Mouse (Mus musculus) midbrain, embryonic 14.5 days (tissue): ENCODE measurements around the gene Zmynd10. TPM values are rescaled to one million over a fixed set of nuclear protein-coding genes. Genes with fewer than 3 reads are reported as not detected.

ENCODE experiments used
- ATAC-seq: fragments of 200-750 bp; cut with Nextera tagmentation; 2 replicates; pipeline ENCODE4 v1.8.0; 2017; ENCODE audit warnings: moderate number of reproducible peaks, moderate library complexity; ENCODE audit not compliant: low FRiP score, low TSS enrichment
- DNase-seq: peaks from one replicate; pipeline ENCODE4 v3.0.0-alpha.2; 2015
- H3K27ac ChIP-seq: fragments of 300-500 bp; sonication (generic); replicated peaks from 2 replicates; pipeline ENCODE4 v1.5.1; 2014; ENCODE audit warnings: mild to moderate bottlenecking, low read depth, low read length, moderate library complexity
- H3K27me3 ChIP-seq: fragments of 300-500 bp; sonication (generic); 2 replicates; pipeline ENCODE4 v1.6.1; 2014; ENCODE audit warnings: low read length, control low read depth, mixed read lengths; ENCODE audit not compliant: control insufficient read depth, insufficient read depth
- H3K36me3 ChIP-seq: fragments of 300-500 bp; sonication (generic); 2 replicates; pipeline ENCODE4 v1.6.1; 2014; ENCODE audit warnings: low read length, control low read depth; ENCODE audit not compliant: control insufficient read depth, insufficient read depth
- H3K4me1 ChIP-seq: fragments of 300-500 bp; sonication (generic); 2 replicates; pipeline ENCODE4 v1.6.1; 2014; ENCODE audit warnings: mild to moderate bottlenecking, antibody characterized with exemption, low read length, control low read depth; ENCODE audit not compliant: control insufficient read depth, insufficient read depth
- H3K4me2 ChIP-seq: fragments of 300-500 bp; sonication (generic); 2 replicates; pipeline ENCODE4 v1.6.1; 2014; ENCODE audit warnings: mild to moderate bottlenecking, low read length, moderate library complexity
- H3K4me3 ChIP-seq: fragments of 300-500 bp; sonication (generic); replicated peaks from 2 replicates; pipeline ENCODE4 v1.5.1; 2014; ENCODE audit warnings: low read depth, low read length
- H3K9ac ChIP-seq: fragments of 300-500 bp; sonication (generic); replicated peaks from 2 replicates; pipeline ENCODE4 v1.6.1; 2014; ENCODE audit warnings: mild to moderate bottlenecking, low read length, moderate library complexity
- H3K9me3 ChIP-seq: fragments of 300-500 bp; sonication (generic); 2 replicates; pipeline ENCODE4 v1.6.1; 2016; ENCODE audit warnings: low read length, control low read depth, mixed read lengths; ENCODE audit not compliant: control insufficient read depth
- WGBS: fragments of 180-500 bp; shearing (Covaris S2); extraction: QIAGEN DNeasy Blood & Tissue Kit; methylation state at CpG from one replicate; pipeline ENCODE4 v1.1.7; 2014; 5-methylcytosine and 5-hydroxymethylcytosine counted together
- polyA plus RNA-seq: library from polyadenylated mRNA; unstranded; fragments of >200 nt; fragmentation: Nextera tagmentation; extraction: Ambion mirVana; gene quantifications from 2 replicates; pipeline ENCODE4 v1.2.1, GENCODE M21; 2014

The Zmynd10 gene
- polyA plus RNA-seq, 1 experiment from 2014 or later, result 2.5 TPM

DNA sequence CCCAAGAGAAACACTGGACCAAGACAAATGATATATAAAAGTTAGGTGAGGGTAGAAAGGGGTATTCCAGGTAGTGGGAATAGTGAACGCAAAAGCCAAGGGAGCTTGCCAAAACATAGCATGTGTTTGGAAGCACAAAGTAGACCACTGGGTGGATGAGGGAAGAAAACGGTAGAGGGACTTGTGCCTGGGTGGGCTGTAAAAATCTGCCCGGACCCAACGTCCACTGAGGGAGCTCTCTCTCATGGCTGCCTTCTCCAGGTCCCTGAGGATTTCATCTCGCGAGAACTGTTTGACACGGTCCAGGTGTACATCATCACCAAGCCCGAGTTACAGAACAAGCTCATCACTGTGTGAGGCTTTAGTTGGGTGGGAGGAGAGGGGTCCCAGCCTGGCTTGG, 4.4 kb upstream of the Zmynd10 start:
- ATAC-seq (no peak), DNase-seq (no peak)
- peaks cover 25% of the 10 kb centered on the region for H3K4me1 ChIP-seq
- H3K36me3 ChIP-seq, result peaks cover 44% of the 10 kb centered on the region
- no peaks in the 10 kb centered on the region for H3K27me3 ChIP-seq
- H3K9me3 ChIP-seq, result no peaks in the 10 kb centered on the region
- H3K27ac ChIP-seq, result no peak overlapping the region
- peak overlapping the region; percentile 63 for H3K4me3 ChIP-seq
- peak overlapping the region; percentile 92 for H3K4me2 ChIP-seq
- no peak overlapping the region for H3K9ac ChIP-seq
- WGBS, result 50% methylated on average over 8 of the region's 8 CpGs

DNA sequence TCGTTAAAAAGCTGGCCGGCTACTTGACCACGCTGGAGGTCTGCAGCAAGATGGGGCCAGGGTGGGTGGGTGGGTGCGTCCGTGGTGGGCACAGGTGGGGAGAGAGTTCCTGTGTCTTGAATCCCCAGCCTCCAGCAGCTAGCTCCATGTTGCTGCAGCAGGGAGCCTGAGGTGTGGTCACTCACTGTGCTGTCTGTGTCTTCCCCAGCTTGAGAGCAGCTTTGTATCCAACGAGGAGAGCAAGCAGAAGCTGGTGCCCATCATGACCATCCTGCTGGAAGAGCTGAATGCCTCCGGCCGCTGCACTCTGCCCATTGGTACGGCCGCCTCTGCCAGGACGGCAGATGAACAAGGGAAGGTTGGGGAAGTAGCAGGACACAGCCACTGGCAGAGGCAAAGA, 3.8 kb upstream of the Zmynd10 start:
- no peak overlapping the region for H3K9ac ChIP-seq
- no peak overlapping the region for H3K4me3 ChIP-seq

DNA sequence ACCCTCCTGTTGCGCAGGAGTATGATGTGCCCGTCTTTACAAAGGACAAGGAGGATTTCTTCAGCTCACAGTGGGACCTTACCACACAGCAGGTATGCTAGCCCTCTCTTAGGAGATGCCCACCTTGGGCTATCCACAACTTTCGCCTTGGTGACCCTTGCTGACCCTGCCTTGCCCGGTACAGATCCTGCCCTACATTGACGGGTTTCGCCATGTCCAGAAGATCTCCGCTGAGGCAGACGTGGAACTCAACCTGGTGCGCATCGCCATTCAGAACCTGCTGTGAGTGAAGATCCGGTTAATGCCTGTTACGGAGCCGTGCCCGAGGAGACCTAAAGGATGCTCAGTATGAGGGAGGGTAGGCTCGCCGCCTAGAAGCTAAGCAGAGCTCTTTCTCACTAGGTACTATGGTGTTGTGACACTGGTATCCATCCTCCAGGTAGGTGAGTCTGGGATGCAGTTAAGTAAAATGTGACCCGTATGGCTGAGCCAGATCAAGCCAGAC, 2.9 kb upstream of the Zmynd10 start:
- no peak for ATAC-seq
- no peak for DNase-seq
- WGBS, result 95% methylated on average over 17 of the region's 17 CpGs
- Histone ChIP-seq H3K4me2 (no peak overlapping the region), H3K27me3 (no peaks in the 10 kb centered on the region), H3K9me3 (no peaks in the 10 kb centered on the region), H3K27ac (no peak overlapping the region), H3K4me1 (peaks cover 25% of the 10 kb centered on the region), H3K9ac (no peak overlapping the region), H3K36me3 (peaks cover 28% of the 10 kb centered on the region), H3K4me3 (no peak overlapping the region)

More for the DNA sequence above, 3.8 kb upstream of the Zmynd10 start:
- Histone ChIP-seq H3K9me3 (no peaks in the 10 kb centered on the region), H3K4me1 (peaks cover 25% of the 10 kb centered on the region), H3K27me3 (no peaks in the 10 kb centered on the region), H3K27ac (no peak overlapping the region), H3K36me3 (peaks cover 38% of the 10 kb centered on the region), H3K4me2 (no peak overlapping the region)
- no peak for ATAC-seq
- no peak for DNase-seq
- 87% methylated on average over 11 of the region's 11 CpGs for WGBS

DNA sequence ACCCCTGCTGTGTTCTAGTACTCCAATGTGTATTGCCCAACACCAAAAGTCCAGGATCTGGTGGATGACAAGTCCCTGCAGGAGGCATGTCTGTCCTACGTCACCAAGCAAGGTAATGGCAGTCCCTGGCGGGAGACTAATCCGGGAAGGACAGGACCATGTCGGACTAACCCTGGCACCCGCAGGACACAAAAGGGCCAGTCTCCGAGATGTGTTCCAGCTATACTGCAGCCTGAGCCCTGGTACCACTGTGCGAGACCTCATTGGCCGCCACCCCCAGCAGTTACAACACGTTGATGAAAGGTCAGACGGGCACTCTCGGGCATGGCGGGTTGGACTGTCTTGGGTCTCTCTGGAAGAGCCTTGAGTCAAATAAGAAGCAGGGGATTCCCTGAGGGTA, 2.4 kb upstream of the Zmynd10 start:
- no peak overlapping the region for H3K4me3 ChIP-seq
- H3K27ac ChIP-seq, result no peak overlapping the region
- no peak overlapping the region for H3K4me2 ChIP-seq
- H3K36me3 ChIP-seq, result peaks cover 24% of the 10 kb centered on the region
- 92% methylated on average over 12 of the region's 12 CpGs for WGBS
- H3K9me3 ChIP-seq, result no peaks in the 10 kb centered on the region
- H3K27me3 ChIP-seq, result no peaks in the 10 kb centered on the region
- DNase-seq (no peak), ATAC-seq (no peak)
- H3K4me1 ChIP-seq, result peaks cover 25% of the 10 kb centered on the region
- H3K9ac ChIP-seq, result no peak overlapping the region

DNA sequence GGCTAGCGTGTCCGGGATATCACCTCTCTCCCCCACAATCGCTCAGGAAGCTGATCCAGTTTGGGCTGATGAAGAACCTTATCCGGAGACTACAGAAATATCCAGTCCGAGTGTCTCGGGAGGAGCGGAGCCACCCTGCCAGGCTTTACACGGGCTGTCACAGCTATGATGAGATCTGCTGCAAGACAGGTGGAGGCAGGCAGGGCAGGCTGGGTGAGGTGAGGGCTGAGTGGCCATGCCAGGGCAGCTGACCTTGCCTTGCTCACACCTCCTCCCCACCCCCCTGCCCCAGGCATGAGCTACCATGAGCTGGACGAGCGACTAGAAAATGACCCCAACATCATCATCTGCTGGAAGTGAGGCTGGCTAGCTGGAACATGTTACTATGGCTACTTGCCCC, 1.9 kb upstream of the Zmynd10 start:
- DNase-seq (no peak), ATAC-seq (no peak)
- Histone ChIP-seq H3K4me1 (peaks cover 25% of the 10 kb centered on the region), H3K4me2 (no peak overlapping the region), H3K9me3 (no peaks in the 10 kb centered on the region), H3K4me3 (no peak overlapping the region), H3K36me3 (peaks cover 19% of the 10 kb centered on the region), H3K27me3 (peaks cover 2% of the 10 kb centered on the region), H3K9ac (no peak overlapping the region), H3K27ac (no peak overlapping the region)
- 88% methylated on average over 10 of the region's 10 CpGs for WGBS

DNA sequence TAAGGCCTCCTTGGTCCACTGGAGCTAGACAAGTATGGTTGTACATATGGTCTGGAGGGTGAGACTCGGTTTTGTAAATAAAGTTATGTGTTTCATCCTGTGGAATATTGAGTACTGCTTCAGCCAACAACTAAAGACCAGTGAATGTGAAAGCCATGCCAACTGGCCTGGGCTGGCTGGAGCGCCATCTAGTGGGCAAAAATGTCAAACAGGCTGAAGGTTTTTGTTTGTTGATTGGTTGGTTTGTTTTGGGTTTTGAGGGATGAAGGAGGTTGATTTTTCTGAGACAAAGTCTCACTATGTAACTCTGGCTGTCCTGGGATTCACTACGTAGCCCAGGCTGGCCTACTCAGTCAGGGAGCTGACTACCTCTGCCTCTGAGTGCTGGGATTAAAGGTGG, 1.5 kb upstream of the Zmynd10 start:
- Histone ChIP-seq H3K4me3 (no peak overlapping the region), H3K27ac (no peak overlapping the region), H3K4me2 (no peak overlapping the region), H3K9ac (no peak overlapping the region), H3K36me3 (peaks cover 19% of the 10 kb centered on the region), H3K4me1 (peaks cover 25% of the 10 kb centered on the region), H3K27me3 (peaks cover 6% of the 10 kb centered on the region), H3K9me3 (no peaks in the 10 kb centered on the region)
- DNase-seq (peak; percentile 88), ATAC-seq (no peak)
- WGBS, result 5% methylated on average over 3 of the region's 3 CpGs

DNA sequence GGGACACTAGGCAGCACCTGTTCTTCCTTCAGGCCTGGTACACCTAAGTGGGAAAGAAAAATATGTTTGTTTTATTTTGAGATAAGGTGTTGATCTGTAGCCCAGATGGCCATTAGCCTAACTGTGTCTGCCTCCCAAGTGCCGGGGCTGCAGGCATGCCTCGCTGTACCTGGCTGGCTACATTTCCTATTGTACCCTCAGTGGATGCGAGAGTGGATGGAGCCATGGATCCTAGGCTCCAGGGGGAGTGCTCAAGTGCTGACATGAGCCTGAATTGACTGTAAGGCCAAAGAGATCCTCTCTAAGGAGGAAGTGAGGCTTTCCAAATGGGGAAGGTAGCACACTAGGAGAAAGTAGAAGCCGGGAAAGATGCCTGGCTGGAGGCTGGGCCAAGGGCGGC, 859 bp downstream of the Zmynd10 start:
- Histone ChIP-seq H3K9ac (no peak overlapping the region), H3K4me1 (peaks cover 19% of the 10 kb centered on the region), H3K27me3 (peaks cover 30% of the 10 kb centered on the region)

DNA sequence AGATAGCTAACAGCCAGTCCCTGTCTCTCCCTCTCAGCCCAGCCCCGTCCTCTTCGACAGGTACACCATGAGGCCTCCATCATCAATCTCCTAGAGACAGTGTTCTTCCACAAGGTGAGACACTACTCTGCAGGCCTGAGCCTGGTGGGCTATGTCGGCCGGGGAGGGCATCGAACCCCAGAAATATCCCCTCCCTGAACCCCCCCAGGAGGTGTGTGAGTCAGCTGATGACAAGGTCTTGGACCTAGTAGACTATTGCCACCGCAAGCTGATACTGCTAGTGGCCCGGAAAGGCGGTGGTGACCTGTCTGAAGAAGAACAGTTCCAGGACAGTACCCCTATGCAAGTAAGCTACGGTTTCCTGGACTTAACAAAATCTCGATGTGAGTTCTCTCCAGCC, 1.7 kb downstream of the Zmynd10 start:
- no peak overlapping the region for H3K4me3 ChIP-seq
- H3K27ac ChIP-seq, result no peak overlapping the region
- no peaks in the 10 kb centered on the region for H3K9me3 ChIP-seq
- ATAC-seq (no peak), DNase-seq (no peak)
- H3K9ac ChIP-seq, result no peak overlapping the region
- H3K4me1 ChIP-seq, result peaks cover 23% of the 10 kb centered on the region
- H3K27me3 ChIP-seq, result peaks cover 30% of the 10 kb centered on the region
- peaks cover 15% of the 10 kb centered on the region for H3K36me3 ChIP-seq
- 87% methylated on average over 10 of the region's 10 CpGs for WGBS
- no peak overlapping the region for H3K4me2 ChIP-seq

More for the DNA sequence above, 859 bp downstream of the Zmynd10 start:
- no peak for ATAC-seq
- Histone ChIP-seq H3K36me3 (peaks cover 19% of the 10 kb centered on the region), H3K4me2 (no peak overlapping the region), H3K4me3 (no peak overlapping the region), H3K27ac (no peak overlapping the region), H3K9me3 (no peaks in the 10 kb centered on the region)
- 77% methylated on average over 5 of the region's 5 CpGs for WGBS
- no peak for DNase-seq

DNA sequence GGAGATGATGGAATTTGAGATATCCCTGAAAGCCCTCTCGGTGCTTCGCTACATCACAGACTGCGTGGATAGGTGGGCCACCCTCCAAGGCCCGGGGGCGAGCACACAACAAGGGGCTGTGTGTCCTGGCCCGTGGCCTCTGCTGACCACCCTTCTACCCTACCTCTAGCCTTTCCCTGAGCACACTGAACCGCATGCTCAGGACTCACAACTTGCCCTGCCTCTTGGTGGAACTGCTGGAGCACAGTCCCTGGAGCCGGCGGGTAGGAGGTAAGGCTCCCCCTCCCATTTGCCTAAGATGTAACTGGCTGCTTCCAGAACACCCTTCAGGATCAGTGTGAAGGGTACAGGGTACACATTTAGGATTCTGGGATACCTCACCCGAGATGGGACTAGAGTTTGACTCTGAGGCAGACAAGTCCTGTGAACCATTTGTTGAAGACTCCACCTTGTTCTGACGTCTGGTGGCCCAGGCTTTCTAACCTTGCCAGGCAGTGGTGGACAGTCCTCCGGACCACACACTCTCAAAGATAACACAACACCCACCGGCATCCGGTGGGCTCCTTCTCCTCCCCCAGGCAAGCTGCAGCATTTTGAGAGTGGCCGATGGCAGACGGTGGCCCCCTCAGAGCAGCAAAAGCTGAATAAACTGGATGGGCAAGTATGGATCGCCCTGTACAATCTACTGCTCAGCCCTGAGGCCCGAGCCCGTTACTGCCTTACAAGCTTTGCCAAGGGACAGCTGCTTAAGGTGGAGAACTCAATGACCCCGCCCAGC, 2.4 kb downstream of the Zmynd10 start:
- Histone ChIP-seq H3K9ac (no peak overlapping the region), H3K4me3 (no peak overlapping the region), H3K9me3 (no peaks in the 10 kb centered on the region), H3K27ac (no peak overlapping the region), H3K4me1 (peaks cover 23% of the 10 kb centered on the region), H3K27me3 (peaks cover 30% of the 10 kb centered on the region), H3K36me3 (peaks cover 9% of the 10 kb centered on the region), H3K4me2 (no peak overlapping the region)
- ATAC-seq (no peak), DNase-seq (no peak)
- WGBS, result 87% methylated on average over 20 of the region's 20 CpGs
